Mouse (Mus musculus) embryonic facial prominence, embryonic 10.5 days (tissue): ENCODE measurements around the gene Trabd2b. TPM values are rescaled to one million over a fixed set of nuclear protein-coding genes. Genes with fewer than 3 reads are reported as not detected.
A peak's percentile ranks its signal among the peaks of the same experiment; 100 is the strongest.

Source experiments
- DNase-seq: peaks from one replicate; pipeline ENCODE4 v3.0.0-alpha.2; 2017; ENCODE audit warnings: low spot score
- H3K27ac ChIP-seq: fragments of 300-500 bp; sonication (generic); replicated peaks from 2 replicates; pipeline ENCODE4 v1.5.1; 2016; ENCODE audit warnings: mild to moderate bottlenecking
- H3K27me3 ChIP-seq: fragments of 300-500 bp; sonication (generic); replicated peaks from 2 replicates; pipeline ENCODE4 v1.6.1; 2016; ENCODE audit warnings: low read depth, mild to moderate bottlenecking; ENCODE audit not compliant: poor library complexity, severe bottlenecking
- H3K36me3 ChIP-seq: fragments of 300-500 bp; sonication (generic); replicated peaks from 2 replicates; pipeline ENCODE4 v1.6.1; 2016; ENCODE audit warnings: mild to moderate bottlenecking, moderate library complexity
- H3K4me1 ChIP-seq: fragments of 300-500 bp; sonication (generic); 2 replicates; pipeline ENCODE4 v1.6.1; 2016
- H3K4me3 ChIP-seq: fragments of 300-500 bp; sonication (generic); 2 replicates; pipeline ENCODE4 v1.5.1; 2016; ENCODE audit warnings: mild to moderate bottlenecking, moderate library complexity
- H3K9me3 ChIP-seq: fragments of 300-500 bp; sonication (generic); 2 replicates; pipeline ENCODE4 v1.6.1; 2016; ENCODE audit warnings: mild to moderate bottlenecking
- WGBS: fragments of 180-500 bp; shearing (Covaris S2); methylation state at CpG from one replicate; pipeline ENCODE4 v1.1.7; 2016; 5-methylcytosine and 5-hydroxymethylcytosine counted together
- polyA plus RNA-seq: library from polyadenylated mRNA; unstranded; fragments of >200 nt; fragmentation: Nextera tagmentation; extraction: Ambion mirVana; gene quantifications from 2 replicates; pipeline ENCODE4 v1.2.1, GENCODE M21; 2016

The Trabd2b gene
- polyA plus RNA-seq, 1 experiment from 2014 or later: 0.81 TPM

GRCm38 (mm10) chr4:114459591-114459990, 53.1 kb downstream of the Trabd2b start:
- no peaks in the 10 kb centered on the region for H3K27me3 ChIP-seq
- no peak for DNase-seq
- no peaks in the 10 kb centered on the region for H3K9me3 ChIP-seq
- WGBS: 30% methylated on average over 5 of the region's 5 CpGs
- no peak overlapping the region for H3K27ac ChIP-seq
- no peak overlapping the region for H3K4me3 ChIP-seq
- H3K36me3 ChIP-seq: no peaks in the 10 kb centered on the region
- H3K4me1 ChIP-seq: no peaks in the 10 kb centered on the region

- no peaks in the 10 kb centered on the region for H3K27me3 ChIP-seq
- no peak for DNase-seq
- H3K36me3 ChIP-seq: no peaks in the 10 kb centered on the region
- no peaks in the 10 kb centered on the region for H3K4me1 ChIP-seq
- no peak overlapping the region for H3K4me3 ChIP-seq
- H3K27ac ChIP-seq: no peak overlapping the region
- no peaks in the 10 kb centered on the region for H3K9me3 ChIP-seq
- WGBS: 76% methylated on average over 5 of the region's 5 CpGs
These were observed 53.9 kb downstream of the Trabd2b start for GRCm38 (mm10) chr4:114460401-114460800.

GRCm38 (mm10) chr4:114461093-114461492, 54.6 kb downstream of the Trabd2b start:
- H3K27me3 ChIP-seq: no peaks in the 10 kb centered on the region
- no peaks in the 10 kb centered on the region for H3K4me1 ChIP-seq

GRCm38 (mm10) chr4:114465641-114466040, 59.1 kb downstream of the Trabd2b start:
- peaks cover 11% of the 10 kb centered on the region; the same call in 1 of the 2 replicates for H3K27me3 ChIP-seq
- DNase-seq: no peak
- peaks cover 17% of the 10 kb centered on the region for H3K4me1 ChIP-seq
- H3K36me3 ChIP-seq: no peaks in the 10 kb centered on the region
- H3K4me3 ChIP-seq: no peak overlapping the region
- 83% methylated on average over 2 of the region's 2 CpGs for WGBS
- no peaks in the 10 kb centered on the region for H3K9me3 ChIP-seq
- no peak overlapping the region for H3K27ac ChIP-seq

More at GRCm38 (mm10) chr4:114461093-114461492, 54.6 kb downstream of the Trabd2b start:
- no peak overlapping the region for H3K27ac ChIP-seq
- WGBS: 76% methylated on average over 5 of the region's 5 CpGs
- H3K4me3 ChIP-seq: no peak overlapping the region
- H3K36me3 ChIP-seq: no peaks in the 10 kb centered on the region
- H3K9me3 ChIP-seq: no peaks in the 10 kb centered on the region
- DNase-seq: no peak

- Histone ChIP-seq H3K9me3 (no peaks in the 10 kb centered on the region), H3K4me3 (no peak overlapping the region), H3K4me1 (peaks cover 31% of the 10 kb centered on the region), H3K27me3 (peaks cover 11% of the 10 kb centered on the region; the same call in 1 of the 2 replicates), H3K36me3 (no peaks in the 10 kb centered on the region), H3K27ac (no peak overlapping the region)
- no peak for DNase-seq
- WGBS: 63% methylated on average over 6 of the region's 6 CpGs
These were observed 61.0 kb downstream of the Trabd2b start for GRCm38 (mm10) chr4:114467371-114468094.

- Histone ChIP-seq H3K27me3 (peaks cover 11% of the 10 kb centered on the region; the same call in 1 of the 2 replicates), H3K4me3 (no peak overlapping the region), H3K27ac (no peak overlapping the region), H3K9me3 (no peaks in the 10 kb centered on the region), H3K36me3 (no peaks in the 10 kb centered on the region), H3K4me1 (peaks cover 35% of the 10 kb centered on the region)
- 75% methylated on average over 7 of the region's 7 CpGs for WGBS
- DNase-seq: no peak
These were observed 61.5 kb downstream of the Trabd2b start for GRCm38 (mm10) chr4:114468095-114468429.

- 68% methylated on average over 1 of the region's 1 CpGs for WGBS
- Histone ChIP-seq H3K27me3 (peaks cover 13% of the 10 kb centered on the region), H3K36me3 (no peaks in the 10 kb centered on the region), H3K4me1 (peaks cover 38% of the 10 kb centered on the region), H3K9me3 (no peaks in the 10 kb centered on the region), H3K27ac (no peak overlapping the region), H3K4me3 (no peak overlapping the region)
- no peak for DNase-seq
These were observed 63.4 kb downstream of the Trabd2b start for GRCm38 (mm10) chr4:114469881-114470280.

GRCm38 (mm10) chr4:114472143-114472542, 65.6 kb downstream of the Trabd2b start:
- H3K9me3 ChIP-seq: no peaks in the 10 kb centered on the region
- peaks cover 48% of the 10 kb centered on the region for H3K4me1 ChIP-seq
- DNase-seq: peak; percentile 46
- peaks cover 17% of the 10 kb centered on the region for H3K27me3 ChIP-seq
- peak overlapping the region; percentile 40; the same call in 1 of the 2 replicates for H3K27ac ChIP-seq
- WGBS: 49% methylated on average over 5 of the region's 5 CpGs
- H3K4me3 ChIP-seq: no peak overlapping the region
- no peaks in the 10 kb centered on the region for H3K36me3 ChIP-seq

GRCm38 (mm10) chr4:114476316-114476715, 69.8 kb downstream of the Trabd2b start:
- H3K36me3 ChIP-seq: no peaks in the 10 kb centered on the region
- H3K27ac ChIP-seq: no peak overlapping the region
- DNase-seq: no peak
- no peak overlapping the region for H3K4me3 ChIP-seq
- peaks cover 60% of the 10 kb centered on the region for H3K4me1 ChIP-seq
- 86% methylated on average over 3 of the region's 3 CpGs for WGBS
- no peaks in the 10 kb centered on the region for H3K9me3 ChIP-seq
- H3K27me3 ChIP-seq: peaks cover 20% of the 10 kb centered on the region

GRCm38 (mm10) chr4:114477082-114477771, 70.7 kb downstream of the Trabd2b start:
- Histone ChIP-seq H3K9me3 (no peaks in the 10 kb centered on the region), H3K4me3 (no peak overlapping the region), H3K36me3 (no peaks in the 10 kb centered on the region), H3K27ac (no peak overlapping the region; the same call in 1 of the 2 replicates), H3K27me3 (peaks cover 20% of the 10 kb centered on the region), H3K4me1 (peaks cover 58% of the 10 kb centered on the region)
- 39% methylated on average over 11 of the region's 11 CpGs for WGBS
- DNase-seq: peak; percentile 54

- Histone ChIP-seq H3K27me3 (peaks cover 14% of the 10 kb centered on the region), H3K9me3 (no peaks in the 10 kb centered on the region), H3K27ac (peak overlapping the region; percentile 24; the same call in 1 of the 2 replicates), H3K4me3 (no peak overlapping the region), H3K4me1 (peaks cover 43% of the 10 kb centered on the region), H3K36me3 (no peaks in the 10 kb centered on the region)
- DNase-seq: peak; percentile 38
- 40% methylated on average over 5 of the region's 5 CpGs for WGBS
These were observed 75.0 kb downstream of the Trabd2b start for GRCm38 (mm10) chr4:114481518-114481917.

GRCm38 (mm10) chr4:114484173-114484572, 77.6 kb downstream of the Trabd2b start:
- 84% methylated on average over 2 of the region's 2 CpGs for WGBS
- Histone ChIP-seq H3K4me1 (peaks cover 18% of the 10 kb centered on the region), H3K27ac (no peak overlapping the region), H3K27me3 (peaks cover 7% of the 10 kb centered on the region), H3K4me3 (no peak overlapping the region), H3K9me3 (no peaks in the 10 kb centered on the region), H3K36me3 (no peaks in the 10 kb centered on the region)
- no peak for DNase-seq

GRCm38 (mm10) chr4:114485996-114486395, 79.5 kb downstream of the Trabd2b start:
- Histone ChIP-seq H3K36me3 (no peaks in the 10 kb centered on the region), H3K9me3 (0 out of 2 replicates have a peak, but pooled peaks cover 2% of the 10 kb centered on the region), H3K27ac (no peak overlapping the region), H3K27me3 (no peaks in the 10 kb centered on the region; the same call in 1 of the 2 replicates), H3K4me3 (no peak overlapping the region), H3K4me1 (peaks cover 10% of the 10 kb centered on the region)
- 69% methylated on average over 5 of the region's 5 CpGs for WGBS
- no peak for DNase-seq
